Mouse (Mus musculus) forebrain, embryonic 16.5 days (tissue): Measurements from ENCODE around the gene Actr8. TPM values are rescaled to one million over a fixed set of nuclear protein-coding genes. Genes with fewer than 3 reads are reported as not detected.

Experiments used
- ATAC-seq: fragments of 200-750 bp; cut with Nextera tagmentation; 2 replicates; pipeline ENCODE4 v1.8.0; 2017; ENCODE audit warnings: mild to moderate bottlenecking, moderate library complexity
- H3K27ac ChIP-seq: fragments of 300-500 bp; sonication (generic); 2 replicates; pipeline ENCODE4 v1.5.1; 2014; ENCODE audit warnings: low read length, control low read depth
- H3K27me3 ChIP-seq: fragments of 300-500 bp; sonication (generic); replicated peaks from 2 replicates; pipeline ENCODE4 v1.6.1; 2014; ENCODE audit warnings: low read length; ENCODE audit not compliant: control insufficient read depth, insufficient read depth
- H3K36me3 ChIP-seq: fragments of 300-500 bp; sonication (generic); 2 replicates; pipeline ENCODE4 v1.6.1; 2014; ENCODE audit not compliant: control insufficient read depth, insufficient read depth
- H3K4me1 ChIP-seq: fragments of 300-500 bp; sonication (generic); replicated peaks from 2 replicates; pipeline ENCODE4 v1.6.1; 2014; ENCODE audit warnings: low read length; ENCODE audit not compliant: control insufficient read depth, insufficient read depth
- H3K4me2 ChIP-seq: fragments of 300-500 bp; sonication (generic); 2 replicates; pipeline ENCODE4 v1.6.1; 2014; ENCODE audit warnings: mild to moderate bottlenecking, low read length, control low read depth
- H3K4me3 ChIP-seq: fragments of 300-500 bp; sonication (generic); replicated peaks from 2 replicates; pipeline ENCODE4 v1.5.1; 2014; ENCODE audit warnings: mild to moderate bottlenecking, low read length, control low read depth
- H3K9ac ChIP-seq: fragments of 300-500 bp; sonication (generic); replicated peaks from 2 replicates; pipeline ENCODE4 v1.6.1; 2014; ENCODE audit warnings: low read depth, low read length, control low read depth
- H3K9me3 ChIP-seq: fragments of 300-500 bp; sonication (generic); 2 replicates; pipeline ENCODE4 v1.6.1; 2016; ENCODE audit warnings: low read length; ENCODE audit not compliant: control insufficient read depth
- WGBS: fragments of 180-500 bp; shearing (Covaris S2); extraction: QIAGEN DNeasy Blood & Tissue Kit; methylation state at CpG from one replicate; pipeline ENCODE4 v1.1.7; 2014; 5-methylcytosine and 5-hydroxymethylcytosine counted together
- polyA plus RNA-seq: library from polyadenylated mRNA; unstranded; fragments of >200 nt; fragmentation: Nextera tagmentation; extraction: Ambion mirVana; gene quantifications from 2 replicates; pipeline ENCODE4 v1.2.1, GENCODE M21; 2015

The Actr8 gene
- polyA plus RNA-seq, 1 experiment from 2014 or later: 92.8 TPM

- Histone ChIP-seq H3K4me3 (no peak overlapping the region), H3K9me3 (no peaks in the 10 kb centered on the region), H3K4me1 (no peaks in the 10 kb centered on the region), H3K27ac (no peak overlapping the region), H3K27me3 (no peaks in the 10 kb centered on the region), H3K4me2 (no peak overlapping the region), H3K9ac (no peak overlapping the region), H3K36me3 (no peaks in the 10 kb centered on the region)
- no peak for ATAC-seq
Observed at GRCm38 (mm10) chr14:29957393-29957792, 20.7 kb upstream of the Actr8 start.

GRCm38 (mm10) chr14:29967611-29968010, 10.5 kb upstream of the Actr8 start:
- H3K4me3 ChIP-seq: peak overlapping the region; percentile 89
- peak overlapping the region; percentile 76 for H3K4me2 ChIP-seq
- H3K27me3 ChIP-seq: no peaks in the 10 kb centered on the region
- peaks cover 10% of the 10 kb centered on the region for H3K36me3 ChIP-seq
- ATAC-seq: no peak
- H3K9ac ChIP-seq: peak overlapping the region; percentile 66
- H3K9me3 ChIP-seq: peaks cover 3% of the 10 kb centered on the region; the same call in 1 of the 2 replicates
- 61% methylated on average over 7 of the region's 7 CpGs for WGBS
- H3K27ac ChIP-seq: peak overlapping the region; percentile 70
- peaks cover 24% of the 10 kb centered on the region for H3K4me1 ChIP-seq

- peak; percentile 100 for ATAC-seq
- H3K4me1 ChIP-seq: peaks cover 24% of the 10 kb centered on the region
- under 1% methylated on average over 48 of the region's 49 CpGs for WGBS
Observed at GRCm38 (mm10) chr14:29968075-29968821, 9.9 kb upstream of the Actr8 start, which contains the start of gene Selenok. Gene Selenok, plus strand, starts transcription at chr14:29968308.

GRCm38 (mm10) chr14:29971446-29971845, 6.7 kb upstream of the Actr8 start:
- H3K4me2 ChIP-seq: no peak overlapping the region
- 95% methylated on average over 7 of the region's 7 CpGs for WGBS
- peaks cover 25% of the 10 kb centered on the region for H3K36me3 ChIP-seq
- no peaks in the 10 kb centered on the region for H3K27me3 ChIP-seq
- H3K9me3 ChIP-seq: no peaks in the 10 kb centered on the region
- H3K27ac ChIP-seq: no peak overlapping the region
- H3K4me1 ChIP-seq: peaks cover 24% of the 10 kb centered on the region
- no peak overlapping the region for H3K4me3 ChIP-seq
- no peak overlapping the region for H3K9ac ChIP-seq
- no peak for ATAC-seq

More at GRCm38 (mm10) chr14:29968075-29968821, 9.9 kb upstream of the Actr8 start, which contains the start of gene Selenok:
- H3K27ac ChIP-seq: peak within 1 kb of the TSS; percentile 80
- peak within 1 kb of the TSS; percentile 87 for H3K4me2 ChIP-seq
- no peaks in the 10 kb centered on the region for H3K9me3 ChIP-seq
- peak within 1 kb of the TSS; percentile 89 for H3K4me3 ChIP-seq
- H3K9ac ChIP-seq: peak within 1 kb of the TSS; percentile 93
- peaks cover 14% of the 10 kb centered on the region for H3K36me3 ChIP-seq
- no peaks in the 10 kb centered on the region for H3K27me3 ChIP-seq

- no peak for ATAC-seq
- H3K36me3 ChIP-seq: peaks cover 25% of the 10 kb centered on the region
Observed at GRCm38 (mm10) chr14:29971993-29972392, 6.1 kb upstream of the Actr8 start.

GRCm38 (mm10) chr14:29976927-29977326, 1.2 kb upstream of the Actr8 start:
- Histone ChIP-seq H3K4me1 (peaks cover 10% of the 10 kb centered on the region), H3K9me3 (no peaks in the 10 kb centered on the region), H3K4me3 (no peak overlapping the region), H3K9ac (no peak overlapping the region), H3K4me2 (no peak overlapping the region), H3K36me3 (peaks cover 37% of the 10 kb centered on the region), H3K27ac (no peak overlapping the region), H3K27me3 (no peaks in the 10 kb centered on the region)
- no peak for ATAC-seq
- 95% methylated on average over 6 of the region's 6 CpGs for WGBS

More at GRCm38 (mm10) chr14:29971993-29972392, 6.1 kb upstream of the Actr8 start:
- Histone ChIP-seq H3K4me3 (no peak overlapping the region), H3K9me3 (no peaks in the 10 kb centered on the region), H3K9ac (no peak overlapping the region), H3K27ac (no peak overlapping the region), H3K27me3 (no peaks in the 10 kb centered on the region), H3K4me1 (peaks cover 24% of the 10 kb centered on the region), H3K4me2 (no peak overlapping the region)
- 90% methylated on average over 5 of the region's 5 CpGs for WGBS

- Histone ChIP-seq H3K9ac (no peak overlapping the region), H3K27me3 (no peaks in the 10 kb centered on the region), H3K4me2 (no peak overlapping the region), H3K27ac (no peak overlapping the region), H3K9me3 (no peaks in the 10 kb centered on the region), H3K4me1 (peaks cover 10% of the 10 kb centered on the region), H3K4me3 (no peak overlapping the region), H3K36me3 (peaks cover 42% of the 10 kb centered on the region)
- no peak for ATAC-seq
- WGBS: 95% methylated on average over 10 of the region's 10 CpGs
Observed at GRCm38 (mm10) chr14:29980447-29981205, 2.5 kb downstream of the Actr8 start.

- Histone ChIP-seq H3K4me2 (no peak overlapping the region), H3K27me3 (no peaks in the 10 kb centered on the region), H3K9me3 (no peaks in the 10 kb centered on the region), H3K27ac (no peak overlapping the region), H3K4me3 (no peak overlapping the region), H3K4me1 (no peaks in the 10 kb centered on the region), H3K36me3 (peaks cover 86% of the 10 kb centered on the region), H3K9ac (no peak overlapping the region)
- ATAC-seq: no peak
- WGBS: 93% methylated on average over 4 of the region's 4 CpGs
Observed at GRCm38 (mm10) chr14:29986096-29986495, 8.0 kb downstream of the Actr8 start.

- H3K4me1 ChIP-seq: no peaks in the 10 kb centered on the region
- no peak overlapping the region for H3K9ac ChIP-seq
- no peaks in the 10 kb centered on the region for H3K9me3 ChIP-seq
- no peak overlapping the region for H3K4me3 ChIP-seq
- no peaks in the 10 kb centered on the region for H3K27me3 ChIP-seq
- no peak for ATAC-seq
- no peak overlapping the region for H3K4me2 ChIP-seq
- H3K36me3 ChIP-seq: peaks cover 85% of the 10 kb centered on the region
- WGBS: 94% methylated on average over 6 of the region's 6 CpGs
- no peak overlapping the region for H3K27ac ChIP-seq
Observed at GRCm38 (mm10) chr14:29987276-29987675, 9.1 kb downstream of the Actr8 start.
